Mouse (Mus musculus): ENCODE data around the gene Pimreg.

DNA sequence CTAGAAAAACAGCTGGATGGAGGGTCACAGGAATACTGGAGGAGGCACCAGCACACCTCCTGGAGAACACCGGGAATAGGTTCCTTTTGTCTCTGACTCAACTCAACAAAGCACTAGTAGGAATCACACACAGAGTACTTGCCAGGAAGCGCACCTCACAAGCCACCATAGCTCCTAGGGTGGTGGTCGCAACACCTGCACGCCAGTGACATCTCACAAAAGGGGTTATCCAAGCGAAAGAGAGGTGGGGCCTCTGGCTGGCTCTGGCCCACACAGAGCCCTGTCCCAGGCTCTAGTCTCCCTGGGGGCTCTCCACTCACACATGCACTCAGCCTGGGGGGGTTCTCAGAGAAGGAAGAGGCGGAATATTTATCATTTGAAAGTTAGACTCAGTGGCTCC is 6.9 kb downstream of the Pimreg start:
- TF ChIP-seq POLR2A (IDR thresholded peaks at IDR 0.05; ENCODE audit: low read depth, low read length) (no peak), CTCF (IDR thresholded peaks at IDR 0.05; ENCODE audit: borderline replicate concordance, insufficient read depth, low read length) (no peak)

All from embryonic fibroblast, embryonic 13.5 days (primary cell).